Mouse (Mus musculus): Measurements from ENCODE around the gene Il12b. TPM values are rescaled to one million over a fixed set of nuclear protein-coding genes. Genes with fewer than 3 reads are reported as not detected.

Il12b gene
- total RNA-seq (2021), result not detected

DNA sequence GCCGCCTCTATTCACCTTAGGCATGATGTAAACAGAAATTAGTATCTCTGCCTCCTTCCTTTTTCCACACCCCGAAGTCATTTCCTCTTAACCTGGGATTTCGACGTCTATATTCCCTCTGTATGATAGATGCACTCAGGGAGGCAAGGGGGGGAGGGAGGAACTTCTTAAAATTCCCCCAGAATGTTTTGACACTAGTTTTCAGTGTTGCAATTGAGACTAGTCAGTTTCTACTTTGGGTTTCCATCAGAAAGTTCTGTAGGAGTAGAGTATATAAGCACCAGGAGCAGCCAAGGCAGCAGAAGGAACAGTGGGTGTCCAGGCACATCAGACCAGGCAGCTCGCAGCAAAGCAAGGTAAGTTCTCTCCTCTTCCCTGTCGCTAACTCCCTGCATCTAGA lies at the start of gene Il12b:
Gene Il12b, plus strand, starts transcription at position 301 of the 400 bp plus-strand sequence.
- intact Hi-C loops (cut with DNase I), result no loop called here
- no peak for DNase-seq (ENCODE audit: low spot score in 2 of 2)

GRCm38 (mm10) chr11:44354860-44355470 lies 44.9 kb upstream of the Il12b start:
- DNase-seq (ENCODE audit: low spot score in 2 of 2), result no peak
- intact Hi-C loops (cut with DNase I), result no loop called here

GRCm38 (mm10) chr11:44356171-44356570 lies 43.7 kb upstream of the Il12b start:
- no peak for DNase-seq (ENCODE audit: low spot score in 2 of 2)
- intact Hi-C loops (cut with DNase I), result no loop called here

- no peak for DNase-seq (ENCODE audit: low spot score in 2 of 2)
- intact Hi-C loops (cut with DNase I), result no loop called here
These were observed 35.3 kb upstream of the Il12b start for GRCm38 (mm10) chr11:44364536-44364935.

DNA sequence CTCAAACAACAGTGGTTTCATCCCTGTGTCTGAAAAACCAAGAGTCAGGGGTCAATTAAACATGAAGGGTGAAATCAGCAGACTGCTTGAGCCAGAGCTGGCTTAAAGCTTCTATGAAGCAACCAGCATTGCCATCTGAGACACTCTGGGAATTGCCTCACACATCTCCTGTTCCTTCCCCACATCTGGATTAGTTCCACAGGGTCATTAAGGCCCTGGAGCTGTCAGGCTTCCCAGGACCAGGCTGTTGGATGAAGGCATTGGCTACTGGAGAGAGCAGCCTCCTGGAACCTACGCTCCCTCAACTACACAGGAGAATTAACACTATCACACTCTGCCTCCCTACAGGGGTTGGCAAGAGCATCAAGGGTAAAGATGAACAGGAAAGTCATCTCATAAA lies 32.2 kb upstream of the Il12b start:
- intact Hi-C loops (cut with DNase I), result no loop called here
- no peak for DNase-seq (ENCODE audit: low spot score in 2 of 2)

DNA sequence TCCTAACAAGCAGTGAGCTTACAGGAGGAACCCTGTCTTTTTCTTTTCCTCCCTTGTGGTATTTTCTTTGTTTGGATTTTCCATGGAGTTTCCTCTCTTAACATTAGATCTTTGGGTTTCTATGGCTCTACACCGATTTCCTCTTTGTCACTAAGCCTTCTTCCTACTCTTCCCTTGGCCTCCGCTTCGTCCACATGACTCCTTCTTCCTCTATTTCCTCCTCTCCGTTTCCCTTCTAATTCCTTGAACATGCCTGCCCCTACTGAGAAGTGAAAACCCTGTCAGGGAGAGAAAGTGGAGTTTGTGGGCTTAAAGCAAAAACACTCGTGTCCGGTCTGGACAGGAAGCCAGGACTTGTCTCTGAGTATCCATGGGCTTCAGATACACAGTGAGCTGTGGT lies 27.0 kb upstream of the Il12b start:
- DNase-seq (ENCODE audit: low spot score in 2 of 2), result no peak
- intact Hi-C loops (cut with DNase I), result no loop called here

DNA sequence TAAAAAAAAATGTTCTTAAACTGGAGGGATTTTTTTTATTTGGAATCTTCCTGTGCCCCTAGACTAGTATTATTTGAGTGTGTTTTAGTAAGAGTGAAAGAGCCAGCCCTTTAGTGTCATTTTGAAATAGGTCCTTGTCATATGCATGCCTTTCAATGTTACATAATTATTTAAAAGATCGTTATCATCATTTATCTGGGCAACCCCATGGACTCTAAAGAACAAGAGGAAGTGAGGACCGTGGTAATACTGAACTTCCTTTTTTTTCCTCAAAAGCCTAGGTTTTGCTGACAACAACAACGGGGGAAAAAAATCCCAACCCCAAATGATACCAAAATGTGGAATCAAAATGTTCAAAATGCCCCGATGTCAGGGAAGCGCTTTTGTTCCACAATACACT lies 22.0 kb upstream of the Il12b start:
- intact Hi-C loops (cut with DNase I), result no loop called here
- DNase-seq (ENCODE audit: low spot score in 2 of 2), result no peak

- intact Hi-C loops (cut with DNase I), result no loop called here
- no peak for DNase-seq (ENCODE audit: low spot score in 2 of 2)
These were observed 19.3 kb upstream of the Il12b start for GRCm38 (mm10) chr11:44380432-44381051.

DNA sequence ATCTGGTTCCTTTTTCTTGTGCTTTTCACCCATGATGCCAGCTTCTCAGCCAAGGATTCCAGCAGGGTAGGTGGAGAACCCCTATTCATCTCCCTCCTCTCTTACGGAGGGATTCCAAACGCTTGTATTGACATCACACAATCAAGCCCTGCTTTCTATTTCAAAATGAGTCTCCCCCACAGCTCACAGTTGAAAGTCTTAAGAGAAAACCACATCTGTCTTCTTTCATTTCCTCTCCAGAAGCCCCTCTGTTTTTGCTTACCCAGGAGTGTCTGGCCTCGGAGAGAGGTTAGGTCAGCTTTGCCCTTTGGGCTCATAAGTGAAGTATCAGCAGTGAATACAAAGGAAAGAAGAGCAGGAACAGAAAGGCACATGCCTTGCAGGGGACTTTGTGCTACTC lies 17.7 kb upstream of the Il12b start:
- DNase-seq (ENCODE audit: low spot score in 2 of 2), result no peak
- intact Hi-C loops (cut with DNase I), result no loop called here

DNA sequence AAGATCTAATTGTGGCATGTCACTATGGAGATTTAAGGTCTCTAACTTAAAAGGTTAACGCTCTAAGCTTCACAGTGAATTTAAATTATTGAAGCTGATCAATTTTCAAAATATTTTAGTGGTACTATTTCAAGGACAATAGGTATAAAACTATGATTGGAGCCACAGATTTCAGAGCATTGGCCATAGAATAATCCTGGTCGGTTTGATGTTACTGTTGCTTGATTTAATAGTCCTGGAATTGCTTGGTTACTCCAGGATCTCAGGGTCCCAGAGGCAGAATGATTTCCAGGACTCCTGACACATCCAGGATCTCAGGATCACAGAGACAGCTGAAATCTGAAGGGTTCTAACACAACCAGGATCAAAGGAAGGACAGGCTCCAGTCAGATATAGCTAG lies 12.8 kb upstream of the Il12b start:
- no peak for DNase-seq (ENCODE audit: low spot score in 2 of 2)
- intact Hi-C loops (cut with DNase I), result no loop called here

DNA sequence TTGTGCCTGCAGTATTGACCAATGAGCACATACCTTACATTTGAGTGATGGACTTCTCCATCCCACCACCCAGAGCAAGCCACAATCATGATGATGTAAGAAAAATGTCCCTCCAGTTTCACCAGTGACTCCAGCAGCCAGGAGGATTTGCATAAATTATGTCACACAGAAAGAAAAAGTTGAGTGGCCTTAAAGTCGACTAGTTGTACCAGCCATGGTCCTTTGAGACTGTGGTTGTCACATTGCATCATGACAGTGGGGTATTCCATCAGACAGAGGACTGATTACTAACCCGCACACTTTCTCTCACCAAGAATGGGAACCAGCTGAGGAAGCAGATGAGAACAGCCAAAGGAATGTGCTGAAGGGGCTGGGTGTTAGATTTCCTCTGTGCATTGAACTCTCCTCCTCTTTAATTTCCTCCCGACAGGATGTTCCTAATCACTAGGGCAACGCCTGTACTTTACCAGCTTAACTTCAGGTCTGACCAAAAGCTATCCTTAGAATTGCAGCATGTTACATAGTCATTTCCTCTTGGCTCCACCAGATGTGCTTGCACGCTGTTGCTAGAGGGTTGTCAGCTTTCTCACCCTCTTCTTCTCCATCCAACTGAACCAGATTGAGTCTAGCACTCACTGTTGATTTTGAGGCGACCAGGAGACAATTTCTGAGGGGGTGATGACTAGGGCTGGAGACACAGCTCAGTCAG lies 9.7 kb upstream of the Il12b start:
- DNase-seq (ENCODE audit: low spot score in 2 of 2), result no peak
- intact Hi-C loops (cut with DNase I), result no loop called here

- DNase-seq (ENCODE audit: low spot score in 2 of 2), result no peak
- intact Hi-C loops (cut with DNase I), result no loop called here
These were observed 6.6 kb upstream of the Il12b start for GRCm38 (mm10) chr11:44393101-44393810.

GRCm38 (mm10) chr11:44395401-44395800 lies 4.5 kb upstream of the Il12b start:
- intact Hi-C loops (cut with DNase I), result no loop called here
- no peak for DNase-seq (ENCODE audit: low spot score in 2 of 2)

- intact Hi-C loops (cut with DNase I), result no loop called here
- DNase-seq (ENCODE audit: low spot score in 2 of 2), result no peak
These were observed 2.3 kb upstream of the Il12b start for GRCm38 (mm10) chr11:44397551-44397950.

DNA sequence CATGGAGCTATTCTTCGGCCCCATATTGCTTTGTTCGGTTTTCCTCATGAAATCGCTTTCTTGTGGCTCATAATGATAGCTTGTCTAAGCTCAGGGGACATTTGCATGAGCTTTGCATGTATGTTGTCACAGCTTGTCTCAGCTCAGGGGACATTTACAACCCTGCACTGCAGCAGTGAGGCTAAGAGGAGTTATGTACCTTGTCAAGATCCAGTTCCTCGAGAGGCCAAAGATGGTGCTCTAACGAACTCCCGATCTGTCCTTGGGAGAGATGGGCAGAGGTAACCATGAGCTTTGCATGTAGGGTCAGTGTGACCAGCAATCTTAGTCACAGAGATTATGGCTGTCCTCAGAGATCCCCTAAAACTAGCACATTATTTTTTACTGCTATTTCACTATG lies 1.5 kb upstream of the Il12b start:
- intact Hi-C loops (cut with DNase I), result no loop called here
- DNase-seq (ENCODE audit: low spot score in 2 of 2), result no peak

- intact Hi-C loops (cut with DNase I), result no loop called here
- peak; percentile 40 to 44 for DNase-seq (ENCODE audit: low spot score in 2 of 2)
These were observed 1.1 kb upstream of the Il12b start for GRCm38 (mm10) chr11:44398782-44399225.

DNA sequence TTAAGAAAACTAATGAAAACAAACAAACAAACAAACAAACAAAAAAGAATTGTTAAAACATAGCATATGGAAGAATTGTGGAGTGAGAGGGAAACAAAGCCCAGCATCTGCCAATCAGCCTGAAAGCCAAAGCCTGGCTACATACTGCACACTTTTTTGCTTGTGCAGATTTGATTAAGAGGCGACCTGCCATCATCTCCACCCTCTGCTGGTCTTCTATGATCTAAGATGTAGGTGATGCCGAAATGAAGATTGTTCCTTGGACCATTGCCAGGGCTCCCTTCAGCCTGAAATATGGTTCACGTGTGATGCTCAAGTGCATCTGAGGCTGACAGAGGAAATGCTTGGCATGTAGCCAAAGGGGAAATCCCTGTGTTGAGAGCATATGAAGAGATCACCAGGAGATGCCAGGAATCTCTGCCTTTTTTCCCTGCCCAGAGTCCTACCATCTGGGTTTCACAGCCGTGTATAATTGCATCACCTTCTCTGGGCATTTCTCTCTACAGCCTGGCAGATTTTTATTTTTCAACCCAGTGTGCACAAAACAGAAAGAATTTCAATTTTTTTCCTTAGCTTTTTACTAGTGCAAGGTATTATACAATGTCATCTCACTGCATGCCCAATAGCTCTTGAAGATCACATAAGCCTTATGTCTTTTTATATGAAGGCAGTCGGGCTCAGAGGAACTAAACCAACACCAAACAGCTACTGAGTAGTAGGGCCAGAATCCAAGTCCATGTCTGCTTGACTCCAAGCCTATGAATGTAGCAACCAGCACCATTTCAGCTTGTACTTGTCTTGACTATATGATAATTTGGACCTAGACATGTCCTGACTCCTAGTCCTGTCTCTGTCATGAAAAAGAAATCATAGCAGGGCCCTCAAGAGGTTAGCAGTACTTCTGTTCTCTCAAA lies 2.0 kb downstream of the Il12b start:
- DNase-seq (ENCODE audit: low spot score in 2 of 2), result no peak

DNA sequence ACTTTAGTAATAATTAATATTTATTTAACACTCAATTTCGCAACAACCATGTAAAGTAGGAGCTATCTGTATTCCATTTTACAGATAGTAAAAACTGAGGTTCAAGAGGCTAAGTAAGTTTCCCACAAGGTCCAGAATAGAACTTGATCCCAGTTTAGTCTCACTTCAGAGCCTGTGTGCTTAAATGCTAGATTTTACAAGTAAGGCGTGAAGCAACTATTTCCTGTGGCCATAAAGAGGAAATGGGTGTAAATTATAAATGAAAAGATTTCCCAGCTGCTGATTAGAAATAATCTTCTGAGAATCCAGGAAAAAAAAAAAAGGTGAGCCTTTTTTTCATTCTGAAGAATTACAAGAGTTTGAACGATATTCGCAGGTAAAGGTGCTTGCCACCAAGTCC lies 5.2 kb downstream of the Il12b start:
- no peak for DNase-seq (ENCODE audit: low spot score in 2 of 2)
- intact Hi-C loops (cut with DNase I), result no loop called here

More for the DNA sequence above, 2.0 kb downstream of the Il12b start:
- intact Hi-C loops (cut with DNase I), result no loop called here

DNA sequence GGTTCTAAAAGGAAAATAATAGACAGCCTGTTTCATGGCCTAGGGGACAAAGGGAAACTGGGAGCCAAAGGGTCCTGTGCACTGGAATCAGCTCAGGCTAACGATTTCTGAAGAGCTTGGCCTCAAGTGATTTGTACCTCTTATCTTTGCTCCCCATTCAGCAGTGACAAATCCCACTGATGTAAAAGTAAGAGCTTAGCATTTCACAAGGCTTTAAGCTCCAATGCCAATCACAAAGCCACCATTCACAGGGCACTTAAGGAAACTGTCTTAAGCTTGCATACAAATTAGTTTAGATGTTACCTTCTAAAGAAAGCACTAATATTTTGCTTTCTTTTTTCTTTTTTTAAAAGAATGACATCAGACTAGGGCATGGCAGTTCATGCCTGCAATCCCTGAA lies 6.1 kb downstream of the Il12b start:
- no peak for DNase-seq (ENCODE audit: low spot score in 2 of 2)
- intact Hi-C loops (cut with DNase I), result no loop called here

DNA sequence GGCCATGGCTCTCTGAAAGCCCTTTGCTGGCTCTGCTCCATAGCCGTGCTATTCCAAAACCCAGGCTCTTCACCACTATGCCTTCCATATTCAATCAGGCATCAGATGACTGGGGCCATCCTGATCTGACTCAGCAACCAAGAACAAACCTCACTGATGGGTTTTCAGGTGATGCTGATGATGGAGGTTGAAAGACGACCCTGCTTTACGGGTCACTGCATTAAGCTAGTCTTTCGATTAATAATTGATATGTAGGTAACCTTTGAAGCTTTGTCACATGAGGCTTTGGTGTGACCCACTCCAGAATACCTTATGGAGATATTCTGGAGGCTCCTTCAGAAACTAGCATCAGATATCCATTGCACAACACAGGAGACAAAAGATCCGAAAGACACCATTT lies 6.6 kb downstream of the Il12b start:
- intact Hi-C loops (cut with DNase I), result no loop called here
- no peak for DNase-seq (ENCODE audit: low spot score in 2 of 2)

All from left cerebral cortex, postnatal 36 days (tissue).